Mouse (Mus musculus) heart, adult 2 months (tissue): ENCODE measurements around the gene Lima1.

Experiments
- CTCF ChIP-seq: fragments of 200-600 bp; IDR thresholded peaks from 2 replicates; pipeline ENCODE4 v1.8.1; 2022; ENCODE audit warnings: antibody characterized with exemption, mild to moderate bottlenecking, moderate library complexity
- POLR2A ChIP-seq: fragments of 200-500 bp; IDR thresholded peaks from 2 replicates; pipeline ENCODE4 v1.6.1; 2011; ENCODE audit warnings: mild to moderate bottlenecking, low read depth, low read length, control low read depth; ENCODE audit not compliant: insufficient read depth

- no peak for TF ChIP-seq CTCF
- TF ChIP-seq POLR2A, result no peak
These were observed 36.5 kb upstream of the Lima1 start for GRCm38 (mm10) chr15:99911785-99912184.
